Mouse (Mus musculus): ENCODE results near the gene Xylt2. TPM values are rescaled to one million over a fixed set of nuclear protein-coding genes. Genes with fewer than 3 reads are reported as not detected.

The Xylt2 gene
- polyA plus RNA-seq, 1 experiment from 2014 or later, result 12.0 TPM

- no peak for DNase-seq (ENCODE audit: low spot score, missing footprints)
Observed at GRCm38 (mm10) chr11:94614603-94615002, 62.7 kb downstream of the Xylt2 start.

More at GRCm38 (mm10) chr11:94614603-94615002, 62.7 kb downstream of the Xylt2 start:
- Histone ChIP-seq H3K4me3 (ENCODE audit: low read depth, low read length) (no peak overlapping the region), H3K36me3 (ENCODE audit: control insufficient read depth, insufficient read depth, low read length) (no peaks in the 10 kb centered on the region), H3K9ac (ENCODE audit: low read length) (no peak overlapping the region), H3K9me3 (ENCODE audit: control insufficient read depth, low read length) (no peaks in the 10 kb centered on the region), H3K4me1 (ENCODE audit: control insufficient read depth, insufficient read depth, low read length) (peaks cover 2% of the 10 kb centered on the region; the same call in 1 of the 2 replicates), H3K4me2 (no peak overlapping the region), H3K27ac (ENCODE audit: low read depth, low read length) (no peak overlapping the region), H3K27me3 (ENCODE audit: control insufficient read depth, insufficient read depth, low read length) (peaks cover 2% of the 10 kb centered on the region; the same call in 1 of the 2 replicates)
- no peak for ATAC-seq (ENCODE audit: low FRiP score)
- WGBS, result 83% methylated on average over 4 of the region's 4 CpGs

Other genes with a start within 250 kb of the Xylt2 start
- 7.6 and 9.3 TPM in 2 replicates for gene Cacna1g, start 203.3 kb downstream of the Xylt2 start, polyA plus RNA-seq (2014; fragmentation: Nextera tagmentation; extraction: Ambion mirVana)
- not detected in 2 replicates for gene Spata20, start 191.3 kb downstream of the Xylt2 start, polyA plus RNA-seq (2014; fragmentation: Nextera tagmentation; extraction: Ambion mirVana)
- gene Epn3, start 177.5 kb downstream of the Xylt2 start, polyA plus RNA-seq (2014; fragmentation: Nextera tagmentation; extraction: Ambion mirVana), result 0.27 and 0.50 TPM in 2 replicates
- gene Mycbpap, start 155.8 kb downstream of the Xylt2 start, polyA plus RNA-seq (2014; fragmentation: Nextera tagmentation; extraction: Ambion mirVana), result 3.7 and 4.1 TPM in 2 replicates
- 3.7 and 3.9 TPM in 2 replicates for gene Rsad1, start 128.3 kb downstream of the Xylt2 start, polyA plus RNA-seq (2014; fragmentation: Nextera tagmentation; extraction: Ambion mirVana)
- 0.20 and 0.30 TPM in 2 replicates for gene Chad, start 112.5 kb downstream of the Xylt2 start, polyA plus RNA-seq (2014; fragmentation: Nextera tagmentation; extraction: Ambion mirVana)
- 4.9 TPM in 2 replicates for gene Acsf2, start 75.6 kb downstream of the Xylt2 start, polyA plus RNA-seq (2014; fragmentation: Nextera tagmentation; extraction: Ambion mirVana)
- 183 and 199 TPM in 2 replicates for gene Lrrc59, start 47.7 kb downstream of the Xylt2 start, polyA plus RNA-seq (2014; fragmentation: Nextera tagmentation; extraction: Ambion mirVana)
- 125 and 129 TPM in 2 replicates for gene Mrpl27, start 23.7 kb downstream of the Xylt2 start, polyA plus RNA-seq (2014; fragmentation: Nextera tagmentation; extraction: Ambion mirVana)
- 46.8 and 47.7 TPM in 2 replicates for gene Eme1, start 23.6 kb downstream of the Xylt2 start, polyA plus RNA-seq (2014; fragmentation: Nextera tagmentation; extraction: Ambion mirVana)
- not detected in 2 replicates for gene Gm11541, start 27.0 kb upstream of the Xylt2 start, polyA plus RNA-seq (2014; fragmentation: Nextera tagmentation; extraction: Ambion mirVana)
- 0.22 TPM in 1 of 2 replicates, not detected in the other for gene Cdc34b, start 64.3 kb upstream of the Xylt2 start, polyA plus RNA-seq (2014; fragmentation: Nextera tagmentation; extraction: Ambion mirVana)
- gene Tmem92, start 105.2 kb upstream of the Xylt2 start, polyA plus RNA-seq (2014; fragmentation: Nextera tagmentation; extraction: Ambion mirVana), result not detected in 2 replicates